Mouse (Mus musculus) stomach, embryonic 16.5 days (tissue): Measurements from ENCODE around the gene Tktl2. TPM values are rescaled to one million over a fixed set of nuclear protein-coding genes. Genes with fewer than 3 reads are reported as not detected.

ENCODE experiments used
- ATAC-seq: fragments of 200-750 bp; cut with Nextera tagmentation; 2 replicates; pipeline ENCODE4 v1.8.0; 2017; ENCODE audit warnings: moderate number of reproducible peaks, moderate TSS enrichment; ENCODE audit not compliant: insufficient read depth, low FRiP score
- H3K27ac ChIP-seq: fragments of 300-500 bp; sonication (generic); 2 replicates; pipeline ENCODE4 v1.5.1; 2014; ENCODE audit warnings: low read length
- H3K27me3 ChIP-seq: fragments of 300-500 bp; sonication (generic); 2 replicates; pipeline ENCODE4 v1.6.1; 2014; ENCODE audit warnings: low read length, control low read depth, mixed read lengths; ENCODE audit not compliant: control insufficient read depth, insufficient read depth
- H3K36me3 ChIP-seq: fragments of 300-500 bp; sonication (generic); 2 replicates; pipeline ENCODE4 v1.6.1; 2014; ENCODE audit warnings: low read length; ENCODE audit not compliant: control insufficient read depth, insufficient read depth
- H3K4me1 ChIP-seq: fragments of 300-500 bp; sonication (generic); 2 replicates; pipeline ENCODE4 v1.6.1; 2014; ENCODE audit warnings: low read length, control low read depth, mixed read lengths; ENCODE audit not compliant: control insufficient read depth, insufficient read depth
- H3K4me2 ChIP-seq: fragments of 300-500 bp; sonication (generic); 2 replicates; pipeline ENCODE4 v1.6.1; 2014; ENCODE audit warnings: low read depth, low read length, mixed read lengths
- H3K4me3 ChIP-seq: fragments of 300-500 bp; sonication (generic); replicated peaks from 2 replicates; pipeline ENCODE4 v1.5.1; 2014; ENCODE audit warnings: mild to moderate bottlenecking, low read length
- H3K9ac ChIP-seq: fragments of 300-500 bp; sonication (generic); 2 replicates; pipeline ENCODE4 v1.6.1; 2014; ENCODE audit warnings: low read length
- H3K9me3 ChIP-seq: fragments of 300-500 bp; sonication (generic); replicated peaks from 2 replicates; pipeline ENCODE4 v1.6.1; 2016; ENCODE audit warnings: low read length, control low read depth; ENCODE audit not compliant: control insufficient read depth
- WGBS: fragments of 180-500 bp; shearing (Covaris S2); extraction: QIAGEN DNeasy Blood & Tissue Kit; methylation state at CpG from one replicate; pipeline ENCODE4 v1.1.7; 2014; 5-methylcytosine and 5-hydroxymethylcytosine counted together
- polyA plus RNA-seq: library from polyadenylated mRNA; unstranded; fragments of >200 nt; fragmentation: Nextera tagmentation; extraction: Ambion mirVana; gene quantifications from 2 replicates; pipeline ENCODE4 v1.2.1, GENCODE M21; 2015

Gene Tktl2
- polyA plus RNA-seq = not detected in 2 replicates

DNA sequence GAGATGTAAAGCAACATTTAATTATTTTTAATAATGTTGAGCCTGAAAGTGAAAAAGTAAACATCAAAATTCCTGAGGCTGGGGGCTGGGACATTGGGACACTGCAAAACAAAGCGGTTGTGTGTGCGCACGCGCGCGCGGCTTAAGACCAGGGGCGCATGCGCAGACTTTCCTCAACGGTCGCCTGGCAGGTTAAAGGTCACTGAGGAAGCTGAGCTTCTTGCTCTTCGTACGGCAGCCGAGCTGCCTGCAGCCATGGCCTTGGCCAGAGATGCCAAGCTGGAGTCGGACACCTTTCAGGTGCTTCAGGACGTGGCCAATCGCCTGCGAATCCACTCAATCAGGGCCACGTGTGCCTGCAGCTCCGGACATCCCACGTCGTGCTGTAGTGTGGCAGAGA, at the start of gene Tktl2:
Tktl2 (plus strand) TSS at position 220 of the 400 bp plus-strand sequence.
- ATAC-seq = no peak
- Histone ChIP-seq H3K36me3 (no peaks in the 10 kb centered on the region), H3K9me3 (no peaks in the 10 kb centered on the region), H3K27ac (no peak within 1 kb of the TSS), H3K4me3 (no peak within 1 kb of the TSS), H3K4me2 (no peak within 1 kb of the TSS), H3K4me1 (no peaks in the 10 kb centered on the region), H3K9ac (no peak within 1 kb of the TSS), H3K27me3 (no peaks in the 10 kb centered on the region)
- WGBS = 94% methylated on average over 22 of the region's 22 CpGs

DNA sequence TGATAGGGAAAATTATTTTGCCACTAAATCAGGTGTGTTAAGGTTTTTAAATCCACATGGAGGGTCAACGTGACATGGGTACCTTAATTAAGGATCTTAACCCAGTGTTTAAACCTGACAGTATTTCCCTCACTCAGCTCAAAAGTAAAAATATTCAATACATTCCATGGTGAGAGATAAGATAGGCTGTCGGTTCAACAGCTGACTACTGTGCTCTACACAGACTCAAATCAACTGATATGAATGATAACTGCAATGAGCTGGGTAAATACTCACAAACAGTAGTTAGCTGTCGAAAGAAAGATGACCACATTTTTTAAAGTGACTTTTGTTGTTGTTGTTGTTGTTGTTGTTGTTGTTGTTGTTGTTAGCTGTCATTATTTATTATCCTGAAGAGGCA, 41.7 kb upstream of the Tktl2 start:
- Histone ChIP-seq H3K27me3 (no peaks in the 10 kb centered on the region), H3K9ac (no peak overlapping the region), H3K9me3 (no peaks in the 10 kb centered on the region), H3K4me2 (no peak overlapping the region), H3K4me3 (no peak overlapping the region), H3K27ac (no peak overlapping the region), H3K4me1 (no peaks in the 10 kb centered on the region), H3K36me3 (no peaks in the 10 kb centered on the region)
- WGBS = 60% methylated on average over 3 of the region's 3 CpGs
- no peak for ATAC-seq

DNA sequence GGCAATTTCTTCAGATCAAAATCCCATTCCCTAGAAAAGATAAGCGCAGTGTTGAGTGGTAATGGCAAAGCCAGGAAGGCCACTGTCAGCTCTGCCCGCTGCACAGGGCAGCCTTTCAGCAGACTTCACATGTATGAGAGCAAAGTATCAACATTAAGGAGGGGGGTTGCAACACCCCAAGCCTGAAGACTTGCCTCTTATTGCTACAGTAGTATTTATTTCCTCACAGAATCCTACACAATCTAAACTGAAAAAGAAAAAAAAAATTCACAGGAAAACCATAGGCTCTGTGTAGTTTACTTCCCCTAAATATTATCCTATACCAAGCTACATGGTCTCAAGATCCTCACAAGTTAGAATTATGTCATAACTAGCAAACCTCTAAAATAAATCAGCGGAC, 34.7 kb upstream of the Tktl2 start:
- WGBS = 95% methylated on average over 3 of the region's 3 CpGs
- H3K36me3 ChIP-seq = peaks cover 16% of the 10 kb centered on the region; the same call in 1 of the 2 replicates
- H3K4me1 ChIP-seq = no peaks in the 10 kb centered on the region
- H3K9me3 ChIP-seq = no peaks in the 10 kb centered on the region
- H3K9ac ChIP-seq = no peak overlapping the region
- no peak overlapping the region for H3K4me3 ChIP-seq
- H3K27me3 ChIP-seq = no peaks in the 10 kb centered on the region
- H3K4me2 ChIP-seq = no peak overlapping the region
- no peak for ATAC-seq
- no peak overlapping the region for H3K27ac ChIP-seq

DNA sequence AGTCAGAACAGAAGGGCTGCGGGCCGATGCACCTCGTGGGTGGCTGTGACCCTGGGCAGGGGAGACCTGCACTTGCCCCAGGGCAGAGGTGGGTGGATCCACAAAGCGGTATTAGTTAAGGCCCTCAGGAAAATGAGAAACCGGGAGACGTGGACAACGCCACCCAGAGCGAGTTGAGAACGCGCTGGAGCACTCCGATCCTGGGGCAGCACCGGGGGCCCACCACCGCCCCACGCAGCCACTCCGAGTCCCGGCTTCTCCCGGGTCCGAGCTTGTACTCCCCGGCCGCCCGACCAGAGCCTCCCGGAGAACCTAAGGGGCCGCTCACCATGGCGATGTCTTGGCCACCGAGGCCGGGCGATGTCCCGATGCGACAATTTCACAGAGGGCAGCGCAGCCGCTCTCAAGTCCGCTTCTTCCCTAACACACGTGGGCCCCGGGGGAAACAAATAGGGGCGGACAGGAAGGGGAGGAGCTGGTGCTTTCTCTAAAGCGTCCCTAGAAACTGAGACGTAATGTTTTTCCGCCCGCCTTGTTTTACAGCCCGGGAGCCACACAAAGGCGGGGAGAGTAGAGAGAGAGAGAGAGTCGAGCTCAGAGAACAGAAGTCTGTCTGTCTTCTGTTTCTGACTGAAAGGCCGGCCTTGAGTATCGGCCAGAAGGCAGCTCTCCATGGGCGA, 25.3 kb upstream of the Tktl2 start, which contains the start of gene Tma16:
Tma16 (minus strand) TSS at position 447 of the 680 bp plus-strand sequence.
- H3K27me3 ChIP-seq = no peaks in the 10 kb centered on the region
- peak within 1 kb of the TSS; percentile 94 for H3K9ac ChIP-seq
- peak within 1 kb of the TSS; percentile 96 for H3K4me3 ChIP-seq
- ATAC-seq = peak; percentile 94
- WGBS = 0% methylated on average over 45 of the region's 45 CpGs
- H3K4me1 ChIP-seq = peaks cover 7% of the 10 kb centered on the region; the same call in 1 of the 2 replicates
- H3K4me2 ChIP-seq = peak within 1 kb of the TSS; percentile 84
- peak within 1 kb of the TSS; percentile 42; the same call in 1 of the 2 replicates for H3K27ac ChIP-seq
- H3K36me3 ChIP-seq = peaks cover 2% of the 10 kb centered on the region; the same call in 1 of the 2 replicates
- H3K9me3 ChIP-seq = no peaks in the 10 kb centered on the region

DNA sequence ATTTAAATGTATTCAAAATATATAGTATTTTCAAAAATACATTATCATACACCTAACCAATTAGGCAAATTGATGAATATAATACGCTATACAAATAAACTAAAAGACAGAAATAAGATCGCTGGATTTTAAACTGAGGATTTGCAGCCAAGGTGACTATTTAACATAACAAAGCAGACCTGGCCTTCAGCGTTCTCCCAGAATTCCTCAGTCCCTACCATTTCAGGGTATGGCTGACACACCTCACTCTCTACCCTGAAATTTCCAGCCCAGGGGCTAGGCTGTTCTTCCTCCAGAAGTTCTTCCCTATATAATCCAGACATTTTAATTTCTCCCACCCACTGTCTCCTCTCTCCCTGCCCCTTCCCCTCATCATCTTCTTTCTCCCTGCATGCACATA, 23.0 kb upstream of the Tktl2 start:
- WGBS = 49% methylated on average over 3 of the region's 3 CpGs
- no peak overlapping the region for H3K27ac ChIP-seq
- no peak overlapping the region for H3K4me2 ChIP-seq
- no peaks in the 10 kb centered on the region for H3K9me3 ChIP-seq
- no peak for ATAC-seq
- H3K27me3 ChIP-seq = no peaks in the 10 kb centered on the region
- H3K4me1 ChIP-seq = peaks cover 7% of the 10 kb centered on the region; the same call in 1 of the 2 replicates
- no peak overlapping the region for H3K4me3 ChIP-seq
- H3K36me3 ChIP-seq = no peaks in the 10 kb centered on the region; the same call in 1 of the 2 replicates
- H3K9ac ChIP-seq = no peak overlapping the region

DNA sequence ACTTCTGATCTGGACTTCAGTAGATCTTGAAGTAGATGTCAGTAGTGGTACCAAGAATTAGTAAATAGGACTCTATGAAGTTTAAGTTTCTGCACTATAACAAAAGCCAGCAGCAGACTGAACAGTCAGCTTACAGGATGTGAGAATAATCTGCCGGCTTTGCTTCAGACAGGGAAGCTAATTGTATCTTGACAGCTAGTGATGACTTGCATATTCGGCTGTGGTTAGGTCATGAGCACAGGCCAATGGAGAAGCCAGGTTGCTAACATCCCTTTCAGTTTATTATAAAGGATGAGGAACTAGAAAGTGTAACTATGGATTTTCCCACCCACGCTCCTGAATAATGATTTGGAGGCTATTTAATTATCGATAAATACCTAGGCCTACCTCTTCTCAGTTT, 20.9 kb upstream of the Tktl2 start:
- Histone ChIP-seq H3K9me3 (no peaks in the 10 kb centered on the region), H3K27ac (no peak overlapping the region), H3K4me2 (no peak overlapping the region), H3K4me3 (no peak overlapping the region), H3K27me3 (no peaks in the 10 kb centered on the region), H3K36me3 (no peaks in the 10 kb centered on the region), H3K9ac (no peak overlapping the region), H3K4me1 (peaks cover under 1% of the 10 kb centered on the region; the same call in 1 of the 2 replicates)
- WGBS = 68% methylated on average over 4 of the region's 4 CpGs
- ATAC-seq = no peak

DNA sequence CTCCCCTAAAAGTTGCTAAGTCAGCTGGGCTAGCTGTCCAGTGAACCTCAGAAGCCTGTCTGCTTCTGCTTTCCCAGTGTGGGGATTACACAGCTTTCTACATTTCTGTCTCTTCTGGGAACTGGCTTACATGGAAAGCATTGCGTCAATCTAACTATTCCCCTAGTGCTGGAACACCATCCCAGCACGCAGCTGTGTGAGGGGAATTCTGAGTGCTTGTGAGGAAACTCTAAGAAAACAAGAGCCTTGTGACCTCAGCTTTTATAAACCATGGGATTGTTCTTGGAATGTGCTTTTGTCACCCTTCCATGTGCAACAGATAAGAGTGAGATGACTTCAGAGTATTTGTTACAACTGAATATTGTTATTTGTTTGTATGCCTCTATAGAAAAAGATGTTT, 17.1 kb upstream of the Tktl2 start:
- no peak for ATAC-seq
- no peaks in the 10 kb centered on the region for H3K4me1 ChIP-seq
- 78% methylated on average over 2 of the region's 2 CpGs for WGBS

DNA sequence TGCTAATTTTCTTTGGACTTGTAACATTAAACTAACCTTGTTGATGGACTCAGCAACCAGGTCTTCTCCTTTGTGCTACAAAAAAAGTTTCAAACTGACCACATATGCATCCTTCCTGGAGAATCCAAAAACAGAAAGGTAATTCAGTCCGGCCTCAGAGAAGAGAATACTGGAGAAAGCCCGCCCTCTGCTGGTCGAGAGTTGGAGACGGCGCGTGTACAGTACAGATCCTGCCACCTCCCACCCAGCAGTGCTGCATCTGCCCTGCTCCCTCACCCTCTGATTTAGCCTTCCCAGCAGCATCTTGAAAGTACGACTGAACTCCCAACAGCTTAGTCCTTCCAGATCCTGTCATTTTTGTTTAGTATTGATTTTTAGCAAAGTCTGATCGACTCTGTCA, 15.8 kb upstream of the Tktl2 start:
- no peaks in the 10 kb centered on the region for H3K27me3 ChIP-seq
- H3K27ac ChIP-seq = no peak overlapping the region
- peak; percentile 81 for ATAC-seq
- 8% methylated on average over 8 of the region's 8 CpGs for WGBS
- no peaks in the 10 kb centered on the region for H3K4me1 ChIP-seq
- no peak overlapping the region for H3K4me2 ChIP-seq
- H3K36me3 ChIP-seq = no peaks in the 10 kb centered on the region
- no peak overlapping the region for H3K4me3 ChIP-seq
- no peaks in the 10 kb centered on the region for H3K9me3 ChIP-seq
- H3K9ac ChIP-seq = no peak overlapping the region

More for the DNA sequence above, 17.1 kb upstream of the Tktl2 start:
- Histone ChIP-seq H3K9ac (no peak overlapping the region), H3K4me2 (no peak overlapping the region), H3K9me3 (no peaks in the 10 kb centered on the region), H3K4me3 (no peak overlapping the region), H3K27me3 (no peaks in the 10 kb centered on the region), H3K36me3 (no peaks in the 10 kb centered on the region), H3K27ac (no peak overlapping the region)

DNA sequence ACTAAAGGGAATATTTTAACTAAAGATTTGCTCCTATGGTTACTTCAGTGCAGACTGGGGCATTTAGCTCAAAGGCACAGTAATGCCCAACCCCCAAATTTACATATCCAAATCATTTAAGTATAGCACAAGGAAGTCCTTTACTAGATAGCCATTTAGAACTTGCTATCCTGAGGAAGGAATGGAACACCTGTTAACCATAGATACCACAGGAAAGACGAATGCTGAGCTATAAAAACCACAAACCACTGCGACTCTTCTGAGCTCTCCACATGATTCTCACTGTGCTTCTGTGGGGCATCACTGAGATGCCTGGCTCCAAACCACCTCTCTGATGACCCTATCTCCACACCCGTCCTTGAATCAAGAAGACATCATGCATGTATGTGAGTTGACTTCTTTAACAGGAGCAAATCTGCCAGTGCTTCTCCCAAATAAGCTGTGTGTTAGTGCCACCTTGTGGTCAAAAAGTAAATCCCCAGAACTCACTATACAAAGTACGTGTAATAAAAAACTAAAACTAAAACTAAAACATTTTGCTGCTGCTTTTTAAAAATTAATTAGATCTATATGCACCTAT, 14.5 kb upstream of the Tktl2 start:
- no peaks in the 10 kb centered on the region for H3K27me3 ChIP-seq
- no peak for ATAC-seq
- H3K4me3 ChIP-seq = no peak overlapping the region
- no peaks in the 10 kb centered on the region for H3K4me1 ChIP-seq
- WGBS = 31% methylated on average over 4 of the region's 4 CpGs
- no peak overlapping the region for H3K27ac ChIP-seq
- H3K9me3 ChIP-seq = no peaks in the 10 kb centered on the region
- no peak overlapping the region for H3K4me2 ChIP-seq
- no peak overlapping the region for H3K9ac ChIP-seq
- H3K36me3 ChIP-seq = no peaks in the 10 kb centered on the region
